Mouse (Mus musculus): Measurements from ENCODE around the gene Pole3. TPM values are rescaled to one million over a fixed set of nuclear protein-coding genes. Genes with fewer than 3 reads are reported as not detected.

Gene Pole3
- total and polyA plus RNA-seq, 2 experiments from 2014 or later: 21.9 to 31.4 TPM

DNA sequence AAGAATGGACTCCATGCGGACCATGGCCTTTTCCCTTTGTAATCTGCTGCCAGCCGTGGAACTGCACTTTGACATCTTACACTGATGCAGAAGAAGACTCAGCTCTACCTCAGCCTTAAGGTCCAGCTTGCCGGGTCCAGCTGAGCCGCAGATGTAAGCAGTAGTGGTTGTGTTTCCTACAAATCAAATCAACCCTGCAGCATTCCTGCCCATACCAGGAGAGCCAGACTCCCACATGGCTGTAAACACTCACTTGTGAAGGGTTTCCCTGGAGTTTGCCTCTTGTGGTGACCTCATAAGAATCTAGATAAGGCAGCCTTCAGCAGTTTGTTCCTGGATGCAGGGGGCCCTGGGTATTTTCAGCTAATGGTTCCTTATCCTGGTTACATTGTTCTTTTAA, 41.7 kb upstream of the Pole3 start:
- Histone ChIP-seq H3K4me1 (ENCODE audit: control insufficient read depth, insufficient read depth) (peaks cover 9% of the 10 kb centered on the region), H3K9ac (replicated peaks; ENCODE audit: low read depth, low read length) (no peak overlapping the region), H3K4me3 (ENCODE audit: low read depth, low read length) (no peak overlapping the region), H3K9me3 (replicated peaks; ENCODE audit: control insufficient read depth, low read length) (no peaks in the 10 kb centered on the region), H3K27me3 (ENCODE audit: control insufficient read depth, insufficient read depth, low read length) (peaks cover 81% of the 10 kb centered on the region), H3K36me3 (replicated peaks; ENCODE audit: control insufficient read depth, insufficient read depth, low read length) (no peaks in the 10 kb centered on the region), H3K27ac (ENCODE audit: low read depth) (no peak overlapping the region), H3K4me2 (ENCODE audit: low read depth, low read length) (no peak overlapping the region)
- ATAC-seq (ENCODE audit: insufficient read depth, low read depth) (peak; percentile 45), DNase-seq (ENCODE audit: low spot score) (peak; percentile 43)
- no peak for TF ChIP-seq CTCF (IDR thresholded peaks at IDR 0.05; ENCODE audit: low read depth)
- no peak for TF ChIP-seq EP300 (IDR thresholded peaks at IDR 0.05; ENCODE audit: low read depth)
- 19% methylated on average over 4 of the region's 4 CpGs for WGBS

DNA sequence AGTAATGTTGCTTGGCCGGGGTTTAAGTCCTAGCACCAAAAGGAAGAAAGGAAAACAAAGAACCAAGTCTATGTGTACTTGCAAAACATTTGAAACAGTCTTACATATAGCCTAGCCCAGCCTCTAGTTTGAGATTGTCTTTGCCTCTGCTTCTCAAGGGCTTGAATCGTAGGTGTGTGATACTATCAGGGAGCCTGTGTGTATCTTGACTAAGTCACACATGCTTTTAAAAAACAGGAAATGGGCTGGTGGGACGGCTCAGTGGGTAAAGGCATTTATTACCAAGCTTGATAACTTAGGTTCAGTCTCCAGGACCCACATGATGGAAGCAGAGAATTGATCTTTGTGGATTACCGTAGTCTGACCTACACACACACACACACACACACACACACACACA, 37.1 kb upstream of the Pole3 start:
- H3K4me1 ChIP-seq (ENCODE audit: control insufficient read depth, insufficient read depth): peaks cover 13% of the 10 kb centered on the region
- no peaks in the 10 kb centered on the region for H3K9me3 ChIP-seq (replicated peaks; ENCODE audit: control insufficient read depth, low read length)
- no peak for TF ChIP-seq EP300 (IDR thresholded peaks at IDR 0.05; ENCODE audit: low read depth)
- TF ChIP-seq CTCF (IDR thresholded peaks at IDR 0.05; ENCODE audit: low read depth): no peak
- no peak overlapping the region for H3K27ac ChIP-seq (ENCODE audit: low read depth)
- ATAC-seq (ENCODE audit: insufficient read depth, low read depth) (no peak), DNase-seq (ENCODE audit: low spot score) (no peak)
- no peak overlapping the region for H3K9ac ChIP-seq (replicated peaks; ENCODE audit: low read depth, low read length)
- no peaks in the 10 kb centered on the region for H3K36me3 ChIP-seq (replicated peaks; ENCODE audit: control insufficient read depth, insufficient read depth, low read length)
- H3K27me3 ChIP-seq (ENCODE audit: control insufficient read depth, insufficient read depth, low read length): peaks cover 46% of the 10 kb centered on the region
- 56% methylated on average over 4 of the region's 4 CpGs for WGBS
- no peak overlapping the region for H3K4me2 ChIP-seq (ENCODE audit: low read depth, low read length)
- H3K4me3 ChIP-seq (ENCODE audit: low read depth, low read length): no peak overlapping the region

GRCm38 (mm10) chr4:62561630-62562001, 36.7 kb upstream of the Pole3 start:
- H3K27ac ChIP-seq (ENCODE audit: low read depth): no peak overlapping the region
- 42% methylated on average over 3 of the region's 3 CpGs for WGBS

GRCm38 (mm10) chr4:62560963-62561629, 36.2 kb upstream of the Pole3 start:
- no peak overlapping the region for H3K27ac ChIP-seq (ENCODE audit: low read depth)
- ATAC-seq (ENCODE audit: insufficient read depth, low read depth) (peak; percentile 33; the same call in 1 of the 2 replicates), DNase-seq (ENCODE audit: low spot score) (peak; percentile 91)
- 19% methylated on average over 4 of the region's 4 CpGs for WGBS
- no peak overlapping the region for H3K9ac ChIP-seq (replicated peaks; ENCODE audit: low read depth, low read length)
- H3K4me2 ChIP-seq (ENCODE audit: low read depth, low read length): no peak overlapping the region
- no peaks in the 10 kb centered on the region for H3K36me3 ChIP-seq (replicated peaks; ENCODE audit: control insufficient read depth, insufficient read depth, low read length)
- H3K4me1 ChIP-seq (ENCODE audit: control insufficient read depth, insufficient read depth): peaks cover 7% of the 10 kb centered on the region
- no peaks in the 10 kb centered on the region for H3K9me3 ChIP-seq (replicated peaks; ENCODE audit: control insufficient read depth, low read length)
- peaks cover 37% of the 10 kb centered on the region for H3K27me3 ChIP-seq (ENCODE audit: control insufficient read depth, insufficient read depth, low read length)
- TF ChIP-seq EP300 (IDR thresholded peaks at IDR 0.05; ENCODE audit: low read depth): no peak
- peak; percentile 81 for TF ChIP-seq CTCF (IDR thresholded peaks at IDR 0.05; ENCODE audit: low read depth)
- no peak overlapping the region for H3K4me3 ChIP-seq (ENCODE audit: low read depth, low read length)

More at GRCm38 (mm10) chr4:62561630-62562001, 36.7 kb upstream of the Pole3 start:
- ATAC-seq (ENCODE audit: insufficient read depth, low read depth) (no peak), DNase-seq (ENCODE audit: low spot score) (no peak)
- Histone ChIP-seq H3K9ac (replicated peaks; ENCODE audit: low read depth, low read length) (no peak overlapping the region), H3K27me3 (ENCODE audit: control insufficient read depth, insufficient read depth, low read length) (peaks cover 42% of the 10 kb centered on the region), H3K36me3 (replicated peaks; ENCODE audit: control insufficient read depth, insufficient read depth, low read length) (no peaks in the 10 kb centered on the region), H3K4me1 (ENCODE audit: control insufficient read depth, insufficient read depth) (peaks cover 12% of the 10 kb centered on the region), H3K4me3 (ENCODE audit: low read depth, low read length) (no peak overlapping the region), H3K9me3 (replicated peaks; ENCODE audit: control insufficient read depth, low read length) (no peaks in the 10 kb centered on the region), H3K4me2 (ENCODE audit: low read depth, low read length) (no peak overlapping the region)
- TF ChIP-seq EP300 (IDR thresholded peaks at IDR 0.05; ENCODE audit: low read depth) (no peak), CTCF (IDR thresholded peaks at IDR 0.05; ENCODE audit: low read depth) (no peak)

DNA sequence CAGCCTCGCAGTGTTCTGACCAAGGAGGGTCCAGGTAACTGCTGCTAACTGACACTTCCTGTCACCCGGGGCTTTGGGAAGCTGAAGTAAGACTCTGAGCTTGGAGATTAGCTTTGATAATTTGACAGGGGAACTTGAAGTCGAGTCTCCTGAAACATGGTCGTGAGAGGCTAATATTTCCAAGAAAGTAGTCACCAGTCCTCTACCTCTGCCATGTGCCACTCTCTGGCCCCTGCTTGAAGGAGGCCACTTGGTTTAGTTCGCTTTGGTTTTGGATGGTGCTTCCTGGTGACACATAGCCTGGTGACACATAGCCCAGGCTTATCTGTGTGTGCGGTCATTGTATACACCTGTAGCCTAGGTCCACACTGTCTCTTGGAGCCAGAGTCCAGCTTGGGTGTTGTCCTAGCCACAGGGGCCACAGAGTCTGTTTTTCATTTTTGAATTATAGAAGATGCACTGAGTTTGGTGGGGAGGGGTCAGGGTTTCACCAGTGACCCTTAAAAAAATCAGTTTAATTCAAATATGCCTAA, 35.0 kb upstream of the Pole3 start, which contains the start of gene Rgs3:
TSS of gene Rgs3 (plus strand) at position 51 of the 533 bp plus-strand sequence.
- no peak for ATAC-seq (ENCODE audit: insufficient read depth, low read depth)
- Histone ChIP-seq H3K4me2 (ENCODE audit: low read depth, low read length) (no peak within 1 kb of the TSS), H3K36me3 (replicated peaks; ENCODE audit: control insufficient read depth, insufficient read depth, low read length) (no peaks in the 10 kb centered on the region), H3K9ac (replicated peaks; ENCODE audit: low read depth, low read length) (no peak within 1 kb of the TSS), H3K4me3 (ENCODE audit: low read depth, low read length) (no peak within 1 kb of the TSS), H3K27ac (ENCODE audit: low read depth) (no peak within 1 kb of the TSS), H3K9me3 (replicated peaks; ENCODE audit: control insufficient read depth, low read length) (no peaks in the 10 kb centered on the region), H3K27me3 (ENCODE audit: control insufficient read depth, insufficient read depth, low read length) (peaks cover 24% of the 10 kb centered on the region), H3K4me1 (ENCODE audit: control insufficient read depth, insufficient read depth) (peaks cover 6% of the 10 kb centered on the region)
- 51% methylated on average over 6 of the region's 6 CpGs for WGBS
- TF ChIP-seq EP300 (IDR thresholded peaks at IDR 0.05; ENCODE audit: low read depth) (no peak), CTCF (IDR thresholded peaks at IDR 0.05; ENCODE audit: low read depth) (no peak)
- DNase-seq (ENCODE audit: low spot score): no peak
